In the genomic region with DNA sequence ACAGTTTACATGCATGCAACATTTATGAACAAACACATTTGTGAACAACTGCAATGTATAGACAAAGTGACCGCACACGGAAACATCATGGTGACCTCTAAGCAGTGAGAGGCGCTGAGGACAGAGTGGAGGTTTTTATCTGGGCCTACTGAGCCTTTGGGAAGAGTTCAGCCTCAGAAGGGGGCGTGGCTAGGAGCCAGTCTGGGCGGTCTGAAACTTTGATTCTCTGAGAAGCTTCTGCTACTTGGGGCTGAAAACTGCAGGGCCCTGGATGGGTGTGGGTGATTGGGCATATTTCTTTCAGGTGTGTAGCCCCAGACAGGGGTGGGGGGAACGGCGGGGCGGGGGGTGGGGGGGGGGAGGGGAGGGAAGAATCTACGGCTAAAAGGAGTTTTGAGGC, we compare ENCODE assay signal across 9 mouse cellular contexts. TPM values are rescaled to one million over a fixed set of nuclear protein-coding genes. Genes with fewer than 3 reads are reported as not detected.
A peak's percentile ranks its signal among the peaks of the same experiment; 100 is the strongest.
DNase-seq lines count a peak whose midpoint lies in the region; ATAC-seq and TF ChIP-seq lines count a peak whose summit lies in the region.
"Had no signal": no experiment of that assay in that cellular context is flagged by ENCODE, and none has a peak within 500 bp of the region (broad histone marks: within the 10 kb centered on the region; RNA-seq: fewer than 3 reads in every experiment).

No protein-coding gene starts in this region.

- H3K4me2 ChIP-seq in heart, postnatal 0 days (ENCODE audit: low read depth, low read length) = peak overlapping the region; percentile 38
- no peak overlapping the region for H3K4me2 ChIP-seq in lung, postnatal 0 days (replicated peaks; ENCODE audit: low read depth, low read length)

- H3K9ac ChIP-seq in heart, postnatal 0 days (replicated peaks; ENCODE audit: low read depth, low read length) = no peak overlapping the region
- no peak overlapping the region for H3K9ac ChIP-seq in lung, postnatal 0 days (replicated peaks; ENCODE audit: low read depth)

- no peaks in the 10 kb centered on the region for H3K27me3 ChIP-seq in heart, postnatal 0 days (ENCODE audit: control insufficient read depth, insufficient read depth, low read length)
- no peaks in the 10 kb centered on the region for H3K27me3 ChIP-seq in lung, postnatal 0 days (replicated peaks; ENCODE audit: insufficient read depth, low read length)

- H3K4me1 ChIP-seq in heart, postnatal 0 days (ENCODE audit: control insufficient read depth, insufficient read depth) = peaks cover 16% of the 10 kb centered on the region
- 0 out of 2 replicates have a peak, but pooled peaks cover 3% of the 10 kb centered on the region for H3K4me1 ChIP-seq in lung, postnatal 0 days (ENCODE audit: insufficient read depth, low read depth, low read length)

- no peak for ATAC-seq in heart, postnatal 0 days (ENCODE audit: insufficient read depth, low read depth)
- ATAC-seq in lung, postnatal 0 days = peak; percentile 42

- TF ChIP-seq CTCF in heart, postnatal 0 days (IDR thresholded peaks at IDR 0.05; ENCODE audit: low read depth) = no peak
- no peak for TF ChIP-seq CTCF in lung, postnatal 0 days (IDR thresholded peaks at IDR 0.05)

- no peaks in the 10 kb centered on the region for H3K9me3 ChIP-seq in heart, postnatal 0 days (replicated peaks; ENCODE audit: control insufficient read depth, low read length)
- no peaks in the 10 kb centered on the region for H3K9me3 ChIP-seq in lung, postnatal 0 days (ENCODE audit: low read length)

- peak overlapping the region; percentile 55 for H3K27ac ChIP-seq in heart, postnatal 0 days (ENCODE audit: low read depth)
- H3K27ac ChIP-seq in lung, postnatal 0 days (ENCODE audit: low read length) = no peak overlapping the region

- TF ChIP-seq EP300 in heart, postnatal 0 days (IDR thresholded peaks at IDR 0.05; ENCODE audit: low read depth) = no peak
- TF ChIP-seq EP300 in lung, postnatal 0 days (IDR thresholded peaks at IDR 0.05) = no peak

- WGBS in heart, postnatal 0 days = 8% methylated on average over 9 of the region's 9 CpGs
- WGBS in lung, postnatal 0 days = 5% methylated on average over 6 of the region's 9 CpGs

- no peak overlapping the region for H3K4me3 ChIP-seq in heart, postnatal 0 days (ENCODE audit: low read depth, low read length)
- no peak overlapping the region for H3K4me3 ChIP-seq in lung, postnatal 0 days (ENCODE audit: low read depth, low read length)

- DNase-seq in adrenal gland, postnatal 10 days = peak; percentile 47
- no peak for DNase-seq in adrenal gland, postnatal 4 days (ENCODE audit: low spot score in 2 of 2)
- DNase-seq in NIH3T3 (ENCODE audit: low read depth) = peak; percentile 27
- peak; percentile 42 for DNase-seq in heart, postnatal 0 days (ENCODE audit: low spot score)
- peak; percentile 70 for DNase-seq in lung, postnatal 0 days (ENCODE audit: low spot score)
- no peak for DNase-seq in thymus, postnatal 25 days
- no peak for DNase-seq in spleen, postnatal 36 days (ENCODE audit: low spot score in 2 of 2)
- no peak for DNase-seq in ovary, adult 18-20 months (ENCODE audit: low spot score)

- H3K36me3 ChIP-seq in heart, postnatal 0 days (replicated peaks; ENCODE audit: control insufficient read depth, insufficient read depth, low read length) = no peaks in the 10 kb centered on the region
- H3K36me3 ChIP-seq in lung, postnatal 0 days (ENCODE audit: insufficient read depth, low read length) = no peaks in the 10 kb centered on the region

RNA-seq across cellular contexts. Expression of a gene that starts 14.5 kb away (rescaled TPM):
- 1 to 10 TPM; 5.5 to 7.7 TPM for total RNA-seq in adrenal gland, postnatal 10 days (2021)
- 10 to 100 TPM; 12.3 to 13.7 TPM for total RNA-seq in adrenal gland, postnatal 4 days (2021)
- total RNA-seq in heart, postnatal 0 days (2014; rRNA removed; ENCODE audit: low replicate concordance) = 3.3 and 7.7 TPM in 2 replicates
- 1.4 and 1.6 TPM in 2 replicates for polyA plus RNA-seq in heart, postnatal 0 days (2015; fragmentation: Nextera tagmentation; extraction: Ambion mirVana)
- polyA plus RNA-seq in lung, postnatal 0 days (2015; fragmentation: Nextera tagmentation; extraction: Ambion mirVana) = 6.4 and 7.4 TPM in 2 replicates
- total RNA-seq: hematopoietic stem cell, adult 5-6 weeks had no signal

Comparison
In these comparisons a context has a peak if more than half of its experiments do, and no peak if none do; other contexts are left out.
1. DNase-seq: peak in adrenal gland, postnatal 10 days (single experiment), NIH3T3 (single experiment), heart, postnatal 0 days (single experiment) and lung, postnatal 0 days (single experiment); none in adrenal gland, postnatal 4 days (0 of 2), thymus, postnatal 25 days (single experiment), spleen, postnatal 36 days (0 of 2) and ovary, adult 18-20 months (single experiment).